Mouse (Mus musculus): Measurements from ENCODE around the gene Iqcf4.

GRCm38 (mm10) chr9:106572186-106572585 lies 1.4 kb upstream of the Iqcf4 start:
- TF ChIP-seq CTCF (IDR thresholded peaks at IDR 0.05; ENCODE audit: low read depth) (no peak), EP300 (IDR thresholded peaks at IDR 0.05; ENCODE audit: low read depth) (no peak)

Measured in liver, postnatal 0 days (tissue).